Mouse (Mus musculus) lung, embryonic 15.5 days (tissue): ENCODE data around the gene 4930595M18Rik. TPM values are rescaled to one million over a fixed set of nuclear protein-coding genes. Genes with fewer than 3 reads are reported as not detected.

Source experiments
- ATAC-seq: fragments of 200-750 bp; cut with Nextera tagmentation; 2 replicates; pipeline ENCODE4 v1.8.0; 2017; ENCODE audit warnings: moderate number of reproducible peaks, borderline replicate concordance; ENCODE audit not compliant: low FRiP score, low TSS enrichment; ENCODE audit errors: extremely low read depth
- H3K27ac ChIP-seq: fragments of 300-500 bp; sonication (generic); 2 replicates; pipeline ENCODE4 v1.5.1; 2015; ENCODE audit warnings: moderate library complexity, mild to moderate bottlenecking, inconsistent platforms
- H3K27me3 ChIP-seq: fragments of 300-500 bp; sonication (generic); 2 replicates; pipeline ENCODE4 v1.6.1; 2015; ENCODE audit warnings: inconsistent platforms
- H3K36me3 ChIP-seq: fragments of 300-500 bp; sonication (generic); 2 replicates; pipeline ENCODE4 v1.6.1; 2015; ENCODE audit warnings: inconsistent platforms
- H3K4me1 ChIP-seq: fragments of 300-500 bp; sonication (generic); 2 replicates; pipeline ENCODE4 v1.6.1; 2015; ENCODE audit warnings: inconsistent platforms
- H3K4me2 ChIP-seq: fragments of 300-500 bp; sonication (generic); 2 replicates; pipeline ENCODE4 v1.6.1; 2015; ENCODE audit warnings: inconsistent platforms, mild to moderate bottlenecking, moderate library complexity
- H3K4me3 ChIP-seq: fragments of 300-500 bp; sonication (generic); 2 replicates; pipeline ENCODE4 v1.5.1; 2015; ENCODE audit warnings: mild to moderate bottlenecking, inconsistent platforms
- H3K9ac ChIP-seq: fragments of 300-500 bp; sonication (generic); 2 replicates; pipeline ENCODE4 v1.6.1; 2015; ENCODE audit warnings: inconsistent platforms
- H3K9me3 ChIP-seq: fragments of 300-500 bp; sonication (generic); 2 replicates; pipeline ENCODE4 v1.6.1; 2016; ENCODE audit warnings: inconsistent platforms
- WGBS: fragments of 180-500 bp; shearing (Covaris S2); methylation state at CpG from one replicate; pipeline ENCODE4 v1.1.7; 2015; 5-methylcytosine and 5-hydroxymethylcytosine counted together
- polyA plus RNA-seq: library from polyadenylated mRNA; unstranded; fragments of >200 nt; fragmentation: Nextera tagmentation; extraction: Ambion mirVana; gene quantifications from 2 replicates; pipeline ENCODE4 v1.2.1, GENCODE M21; 2015

The 4930595M18Rik gene
- not detected in 2 replicates for polyA plus RNA-seq

- WGBS = 87% methylated on average over 6 of the region's 6 CpGs
- no peak within 1 kb of the TSS for H3K4me3 ChIP-seq
- H3K4me1 ChIP-seq = no peaks in the 10 kb centered on the region
- H3K27ac ChIP-seq = no peak within 1 kb of the TSS
- H3K9ac ChIP-seq = no peak within 1 kb of the TSS
- no peaks in the 10 kb centered on the region for H3K9me3 ChIP-seq
- ATAC-seq = no peak
- no peaks in the 10 kb centered on the region for H3K27me3 ChIP-seq
- no peaks in the 10 kb centered on the region for H3K36me3 ChIP-seq
- H3K4me2 ChIP-seq = no peak within 1 kb of the TSS
Measured at GRCm38 (mm10) chrX:81458021-81458420, at the start of gene 4930595M18Rik. 4930595M18Rik (minus strand) TSS chrX:81458121.

GRCm38 (mm10) chrX:81472500-81472899 is 14.6 kb upstream of the 4930595M18Rik start:
- H3K27me3 ChIP-seq = no peaks in the 10 kb centered on the region
- H3K9ac ChIP-seq = no peak overlapping the region
- no peak overlapping the region for H3K27ac ChIP-seq
- no peak overlapping the region for H3K4me2 ChIP-seq
- H3K4me3 ChIP-seq = no peak overlapping the region
- no peaks in the 10 kb centered on the region for H3K4me1 ChIP-seq
- no peak for ATAC-seq
- H3K36me3 ChIP-seq = no peaks in the 10 kb centered on the region
- H3K9me3 ChIP-seq = no peaks in the 10 kb centered on the region
